Mouse (Mus musculus): ENCODE measurements around the gene Slf2. TPM values are rescaled to one million over a fixed set of nuclear protein-coding genes. Genes with fewer than 3 reads are reported as not detected.

Slf2 gene
- polyA plus RNA-seq, 1 experiment from 2014 or later = 33.0 TPM

GRCm38 (mm10) chr19:45028746-45029145, 97.8 kb downstream of the Slf2 start:
- Histone ChIP-seq H3K4me3 (replicated peaks) (no peak overlapping the region), H3K4me2 (no peak overlapping the region), H3K9me3 (no peaks in the 10 kb centered on the region), H3K27ac (no peak overlapping the region), H3K36me3 (peaks cover 29% of the 10 kb centered on the region), H3K27me3 (replicated peaks) (no peaks in the 10 kb centered on the region), H3K9ac (no peak overlapping the region), H3K4me1 (peaks cover 32% of the 10 kb centered on the region)
- ATAC-seq (ENCODE audit: insufficient read depth, low FRiP score, low read depth) = no peak
- 65% methylated on average over 19 of the region's 19 CpGs for WGBS

- WGBS = 56% methylated on average over 9 of the region's 9 CpGs
- Histone ChIP-seq H3K4me3 (replicated peaks) (no peak overlapping the region), H3K4me1 (peaks cover 32% of the 10 kb centered on the region), H3K4me2 (no peak overlapping the region), H3K9ac (no peak overlapping the region), H3K36me3 (peaks cover 23% of the 10 kb centered on the region), H3K27ac (no peak overlapping the region), H3K9me3 (no peaks in the 10 kb centered on the region), H3K27me3 (replicated peaks) (no peaks in the 10 kb centered on the region)
- no peak for ATAC-seq (ENCODE audit: insufficient read depth, low FRiP score, low read depth)
These were observed 98.6 kb downstream of the Slf2 start for GRCm38 (mm10) chr19:45029571-45029970.

GRCm38 (mm10) chr19:45030111-45030510, 99.2 kb downstream of the Slf2 start:
- H3K4me3 ChIP-seq (replicated peaks) = no peak overlapping the region

GRCm38 (mm10) chr19:45030746-45031693, 100.1 kb downstream of the Slf2 start:
- no peaks in the 10 kb centered on the region for H3K9me3 ChIP-seq
- peak overlapping the region; percentile 47 for H3K4me2 ChIP-seq
- peaks cover 32% of the 10 kb centered on the region for H3K4me1 ChIP-seq
- H3K9ac ChIP-seq = no peak overlapping the region
- H3K4me3 ChIP-seq (replicated peaks) = no peak overlapping the region
- WGBS = 42% methylated on average over 20 of the region's 20 CpGs
- ATAC-seq (ENCODE audit: insufficient read depth, low FRiP score, low read depth) = no peak
- H3K27me3 ChIP-seq (replicated peaks) = no peaks in the 10 kb centered on the region
- no peak overlapping the region for H3K27ac ChIP-seq
- H3K36me3 ChIP-seq = peaks cover 10% of the 10 kb centered on the region

More at GRCm38 (mm10) chr19:45030111-45030510, 99.2 kb downstream of the Slf2 start:
- WGBS = 29% methylated on average over 8 of the region's 8 CpGs
- ATAC-seq (ENCODE audit: insufficient read depth, low FRiP score, low read depth) = no peak
- peaks cover 32% of the 10 kb centered on the region for H3K4me1 ChIP-seq
- H3K9me3 ChIP-seq = no peaks in the 10 kb centered on the region
- H3K27me3 ChIP-seq (replicated peaks) = no peaks in the 10 kb centered on the region
- H3K27ac ChIP-seq = no peak overlapping the region
- H3K4me2 ChIP-seq = no peak overlapping the region
- peaks cover 18% of the 10 kb centered on the region for H3K36me3 ChIP-seq
- no peak overlapping the region for H3K9ac ChIP-seq

- peak; percentile 76 for ATAC-seq (ENCODE audit: insufficient read depth, low FRiP score, low read depth)
- Histone ChIP-seq H3K27me3 (replicated peaks) (no peaks in the 10 kb centered on the region), H3K4me3 (replicated peaks) (no peak overlapping the region), H3K9ac (no peak overlapping the region), H3K4me2 (no peak overlapping the region), H3K4me1 (peaks cover 32% of the 10 kb centered on the region), H3K9me3 (no peaks in the 10 kb centered on the region), H3K36me3 (0 out of 2 replicates have a peak, but pooled peaks cover 3% of the 10 kb centered on the region), H3K27ac (no peak overlapping the region)
- 15% methylated on average over 4 of the region's 4 CpGs for WGBS
These were observed 100.8 kb downstream of the Slf2 start for GRCm38 (mm10) chr19:45031780-45032179.

Other genes starting within 250 kb of the Slf2 start
- 0.08 TPM in 1 of 2 replicates, not detected in the other for gene Pax2, start 175.1 kb upstream of the Slf2 start, polyA plus RNA-seq (2015; fragmentation: Nextera tagmentation; extraction: Ambion mirVana)
- 6.5 and 7.4 TPM in 2 replicates for gene Sema4g, start 58.0 kb downstream of the Slf2 start, polyA plus RNA-seq (2015; fragmentation: Nextera tagmentation; extraction: Ambion mirVana)
- 18.3 and 19.8 TPM in 2 replicates for gene Twnk, start 74.5 kb downstream of the Slf2 start, polyA plus RNA-seq (2015; fragmentation: Nextera tagmentation; extraction: Ambion mirVana)
- 70.4 and 71.2 TPM in 2 replicates for gene Mrpl43, start 75.3 kb downstream of the Slf2 start, polyA plus RNA-seq (2015; fragmentation: Nextera tagmentation; extraction: Ambion mirVana)
- 65.5 and 69.9 TPM in 2 replicates for gene Lzts2, start 83.3 kb downstream of the Slf2 start, polyA plus RNA-seq (2015; fragmentation: Nextera tagmentation; extraction: Ambion mirVana)
- gene Pdzd7, start 114.6 kb downstream of the Slf2 start, polyA plus RNA-seq (2015; fragmentation: Nextera tagmentation; extraction: Ambion mirVana) = 0.27 and 0.33 TPM in 2 replicates
- gene Sfxn3, start 116.4 kb downstream of the Slf2 start, polyA plus RNA-seq (2015; fragmentation: Nextera tagmentation; extraction: Ambion mirVana) = 24.3 and 24.5 TPM in 2 replicates
- gene Kazald1, start 144.1 kb downstream of the Slf2 start, polyA plus RNA-seq (2015; fragmentation: Nextera tagmentation; extraction: Ambion mirVana) = 49.2 and 50.1 TPM in 2 replicates
- gene Tlx1, start 219.5 kb downstream of the Slf2 start, polyA plus RNA-seq (2015; fragmentation: Nextera tagmentation; extraction: Ambion mirVana) = 5.4 and 6.5 TPM in 2 replicates